Mouse (Mus musculus): Measurements from ENCODE around the gene Pdzrn3.

DNA sequence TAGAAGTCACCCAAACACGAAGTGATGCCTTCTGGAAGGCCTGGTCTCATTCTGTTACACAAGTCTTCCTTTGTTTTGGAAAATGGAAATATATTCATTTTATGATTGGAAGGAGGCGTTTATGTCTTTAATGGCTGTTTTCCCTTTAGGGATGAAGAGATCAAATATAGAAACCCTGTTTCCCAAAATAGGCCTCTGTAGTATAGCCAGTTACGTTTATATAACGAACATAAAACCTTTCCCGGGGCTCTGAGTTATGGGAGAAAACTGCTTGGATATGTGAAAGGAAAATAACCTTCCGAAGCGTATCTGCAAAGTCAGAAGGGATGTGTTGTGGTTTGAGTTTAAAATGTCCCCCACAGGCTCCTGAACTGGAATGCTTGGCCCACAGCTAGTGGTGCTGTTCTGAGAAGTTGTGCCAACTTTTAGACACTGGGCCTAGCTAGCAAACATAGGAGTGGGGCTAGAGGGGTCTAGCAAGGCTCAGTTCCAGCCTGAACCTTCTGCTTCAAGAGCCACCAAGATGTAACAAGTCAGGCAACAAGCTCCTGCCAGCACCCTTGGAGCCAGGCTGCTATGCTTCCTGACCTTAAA is 58.2 kb downstream of the Pdzrn3 start:
- no peak for TF ChIP-seq CTCF (IDR thresholded peaks at IDR 0.05; ENCODE audit: low read depth)
- TF ChIP-seq EP300 (IDR thresholded peaks at IDR 0.05; ENCODE audit: low read depth), result no peak

Data from liver, embryonic 14.5 days (tissue).